Mouse (Mus musculus) granulocyte monocyte progenitor cell, adult 5-6 weeks (primary cell): ENCODE results near the gene Rrp36. TPM values are rescaled to one million over a fixed set of nuclear protein-coding genes. Genes with fewer than 3 reads are reported as not detected.
A peak's percentile ranks its signal among the peaks of the same experiment; 100 is the strongest.

Experiments
- ATAC-seq: replicated peaks from 2 replicates; pipeline ENCODE4 v1.8.0; 2016; ENCODE audit warnings: mild to moderate bottlenecking, moderate TSS enrichment, inconsistent platforms; ENCODE audit not compliant: poor library complexity, severe bottlenecking
- total RNA-seq, 2 experiments: library from RNA; stranded (forward) in 1 of 2; stranded (reverse) in 1 of 2; fragments of 200-712, 200-1000 nt in 1 of 2; fragments of >200 nt in 1 of 2; fragmentation: Nextera tagmentation in 1 of 2; gene quantifications; 2 replicates each; pipeline ENCODE4 v1.2.3; 2014 to 2017

Rrp36 gene
- total RNA-seq, 2 experiments from 2014 or later = 15.7 to 66.9 TPM

DNA sequence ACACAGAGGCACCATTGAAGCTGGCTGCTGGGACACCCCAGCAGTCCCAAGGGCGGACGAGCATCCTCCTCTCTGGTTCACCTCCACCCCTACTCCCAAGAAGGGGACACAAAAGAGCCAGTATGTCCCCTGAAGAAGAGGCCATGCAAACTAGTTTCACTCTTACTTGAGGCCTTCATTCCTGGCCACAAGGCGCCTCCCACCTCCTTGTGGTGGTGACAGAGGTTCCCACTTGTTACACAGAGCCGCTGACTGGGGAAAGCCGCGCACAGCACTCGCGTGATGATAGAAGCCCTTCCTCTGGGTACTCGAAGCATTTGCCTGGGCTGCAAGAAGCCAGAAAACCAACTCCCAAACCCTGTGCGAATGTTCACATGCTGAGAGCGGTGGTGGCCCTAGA is 51.9 kb downstream of the Rrp36 start:
- peak; percentile 65 for ATAC-seq

- ATAC-seq = no peak
Measured at GRCm38 (mm10) chr17:46621324-46621723, 52.8 kb downstream of the Rrp36 start.

GRCm38 (mm10) chr17:46619683-46620357 is 54.3 kb downstream of the Rrp36 start:
- ATAC-seq = no peak

DNA sequence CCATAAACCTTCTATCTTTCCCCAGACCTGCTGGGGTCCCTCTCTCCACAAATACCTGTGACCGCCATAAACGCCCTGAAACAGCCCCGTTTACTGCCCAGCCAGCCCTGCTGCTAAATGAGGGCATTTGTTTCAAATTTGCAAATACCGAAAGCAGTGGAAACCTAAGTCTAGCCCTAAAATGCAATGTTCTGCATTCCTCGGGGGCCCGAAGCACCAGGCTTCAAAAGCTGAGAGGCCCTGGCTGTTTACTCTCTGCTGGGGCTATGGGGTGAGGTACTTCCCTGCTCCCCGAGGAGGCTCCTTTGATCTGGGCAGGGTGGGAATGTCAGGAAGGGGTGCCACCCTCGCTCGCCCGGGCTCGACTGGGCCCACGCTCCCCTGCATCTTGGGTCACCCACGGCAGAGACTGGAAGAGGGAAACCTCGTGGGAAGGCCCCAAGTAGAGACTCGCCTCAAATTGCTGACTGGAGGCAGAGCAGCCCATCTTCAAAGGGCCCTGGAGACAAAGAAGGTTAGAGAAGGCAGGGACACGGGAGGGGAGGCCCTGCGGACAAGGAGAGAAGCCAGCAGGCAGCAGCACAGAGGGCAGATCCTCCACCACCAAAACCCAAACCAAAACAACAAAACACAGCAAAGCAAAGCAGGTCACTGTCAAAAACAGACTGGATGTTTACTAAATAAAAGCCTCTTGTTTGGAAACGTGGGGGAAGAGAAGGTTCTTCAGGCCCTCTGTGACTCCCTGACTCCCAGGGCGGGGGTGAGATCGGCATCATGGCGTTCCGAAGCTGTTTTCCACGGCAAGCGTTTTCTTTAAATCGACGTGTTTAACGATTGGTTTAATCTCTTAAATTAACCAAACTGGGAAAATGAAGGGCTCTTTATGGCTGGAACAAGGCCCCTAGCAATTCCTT is 55.1 kb downstream of the Rrp36 start:
- ATAC-seq = no peak

DNA sequence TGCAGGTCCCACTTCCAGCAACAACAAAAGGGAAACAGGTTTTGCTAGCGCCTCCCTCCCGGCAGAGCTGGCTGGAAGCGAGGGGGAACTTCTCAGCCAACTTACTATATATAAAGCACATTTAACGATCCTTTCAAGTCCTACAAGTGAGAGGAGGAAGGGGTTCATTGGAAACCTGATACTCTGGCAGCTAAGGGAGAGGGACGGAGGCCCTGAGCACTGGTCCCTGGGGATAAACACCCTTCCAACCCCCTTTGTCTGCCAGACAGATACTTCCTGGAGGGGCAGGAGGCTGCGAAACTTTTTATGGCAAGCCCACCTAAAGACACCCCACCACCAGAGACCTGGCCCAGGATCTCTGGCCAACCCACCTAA is 55.8 kb downstream of the Rrp36 start:
- ATAC-seq = no peak

- no peak for ATAC-seq
Measured at GRCm38 (mm10) chr17:46617799-46618198, 56.4 kb downstream of the Rrp36 start.

Other genes starting within 250 kb of the Rrp36 start
- gene Crip3, start 245.4 kb downstream of the Rrp36 start, total RNA-seq (2014; fragmentation: Nextera tagmentation) = not detected in 2 replicates
- gene Crip3, start 245.4 kb downstream of the Rrp36 start, total RNA-seq (2017) = not detected in 2 replicates
- gene Slc22a7, start 235.9 kb downstream of the Rrp36 start, total RNA-seq (2014; fragmentation: Nextera tagmentation) = not detected in 2 replicates
- not detected in 2 replicates for gene Slc22a7, start 235.9 kb downstream of the Rrp36 start, total RNA-seq (2017)
- gene Ttbk1, start 186.7 kb downstream of the Rrp36 start, total RNA-seq (2014; fragmentation: Nextera tagmentation) = 0.09 TPM in 1 of 2 replicates, not detected in the other
- gene Ttbk1, start 186.7 kb downstream of the Rrp36 start, total RNA-seq (2017) = not detected in 2 replicates
- gene Dnph1, start 177.6 kb downstream of the Rrp36 start, total RNA-seq (2014; fragmentation: Nextera tagmentation) = 33.1 and 50.1 TPM in 2 replicates
- 18.8 and 25.8 TPM in 2 replicates for gene Dnph1, start 177.6 kb downstream of the Rrp36 start, total RNA-seq (2017)
- 14.2 and 34.8 TPM in 2 replicates for gene Cul9, start 128.0 kb downstream of the Rrp36 start, total RNA-seq (2014; fragmentation: Nextera tagmentation)
- gene Cul9, start 128.0 kb downstream of the Rrp36 start, total RNA-seq (2017) = 7.5 and 8.9 TPM in 2 replicates
- gene Srf, start 118.2 kb downstream of the Rrp36 start, total RNA-seq (2014; fragmentation: Nextera tagmentation) = 27.4 and 42.7 TPM in 2 replicates
- gene Srf, start 118.2 kb downstream of the Rrp36 start, total RNA-seq (2017) = 29.6 and 47.7 TPM in 2 replicates
- 3.6 and 4.3 TPM in 2 replicates for gene Ptk7, start 44.8 kb downstream of the Rrp36 start, total RNA-seq (2014; fragmentation: Nextera tagmentation)
- gene Ptk7, start 44.8 kb downstream of the Rrp36 start, total RNA-seq (2017) = 3.7 and 3.8 TPM in 2 replicates
- gene Klc4, start 28.3 kb downstream of the Rrp36 start, total RNA-seq (2014; fragmentation: Nextera tagmentation) = 5.6 and 8.5 TPM in 2 replicates
- gene Klc4, start 28.3 kb downstream of the Rrp36 start, total RNA-seq (2017) = 7.9 and 11.5 TPM in 2 replicates
- gene Mrpl2, start 28.1 kb downstream of the Rrp36 start, total RNA-seq (2014; fragmentation: Nextera tagmentation) = 106 and 113 TPM in 2 replicates
- 103 and 133 TPM in 2 replicates for gene Mrpl2, start 28.1 kb downstream of the Rrp36 start, total RNA-seq (2017)
- 16.8 and 21.6 TPM in 2 replicates for gene Cul7, start 24.0 kb downstream of the Rrp36 start, total RNA-seq (2014; fragmentation: Nextera tagmentation)
- gene Cul7, start 24.0 kb downstream of the Rrp36 start, total RNA-seq (2017) = 10.0 and 13.2 TPM in 2 replicates
- gene Mea1, start 4.4 kb upstream of the Rrp36 start, total RNA-seq (2014; fragmentation: Nextera tagmentation) = 56.5 and 76.8 TPM in 2 replicates
- 73.8 and 82.4 TPM in 2 replicates for gene Mea1, start 4.4 kb upstream of the Rrp36 start, total RNA-seq (2017)
- 62.5 and 77.9 TPM in 2 replicates for gene Klhdc3, start 6.6 kb upstream of the Rrp36 start, total RNA-seq (2014; fragmentation: Nextera tagmentation)
- gene Klhdc3, start 6.6 kb upstream of the Rrp36 start, total RNA-seq (2017) = 26.8 and 30.9 TPM in 2 replicates
- 48.7 and 49.3 TPM in 2 replicates for gene Ppp2r5d, start 30.8 kb upstream of the Rrp36 start, total RNA-seq (2014; fragmentation: Nextera tagmentation)
- 45.9 and 57.1 TPM in 2 replicates for gene Ppp2r5d, start 30.8 kb upstream of the Rrp36 start, total RNA-seq (2017)
- gene Pex6, start 37.1 kb upstream of the Rrp36 start, total RNA-seq (2014; fragmentation: Nextera tagmentation) = 9.7 and 22.9 TPM in 2 replicates
- 11.3 and 13.2 TPM in 2 replicates for gene Pex6, start 37.1 kb upstream of the Rrp36 start, total RNA-seq (2017)
- 1.1 TPM in 1 of 2 replicates, not detected in the other for gene Gnmt, start 54.8 kb upstream of the Rrp36 start, total RNA-seq (2014; fragmentation: Nextera tagmentation)
- 1.0 TPM in 1 of 2 replicates, not detected in the other for gene Gnmt, start 54.8 kb upstream of the Rrp36 start, total RNA-seq (2017)
- 68.6 and 80.8 TPM in 2 replicates for gene Cnpy3, start 77.9 kb upstream of the Rrp36 start, total RNA-seq (2014; fragmentation: Nextera tagmentation)
- 100 and 121 TPM in 2 replicates for gene Cnpy3, start 77.9 kb upstream of the Rrp36 start, total RNA-seq (2017)
- 1.3 TPM in 1 of 2 replicates, not detected in the other for gene Ptcra, start 89.4 kb upstream of the Rrp36 start, total RNA-seq (2014; fragmentation: Nextera tagmentation)
- not detected in 2 replicates for gene Ptcra, start 89.4 kb upstream of the Rrp36 start, total RNA-seq (2017)
- gene 2310039H08Rik, start 98.3 kb upstream of the Rrp36 start, total RNA-seq (2014; fragmentation: Nextera tagmentation) = 18.0 and 37.9 TPM in 2 replicates
- 21.5 and 26.9 TPM in 2 replicates for gene 2310039H08Rik, start 98.3 kb upstream of the Rrp36 start, total RNA-seq (2017)
- gene Rpl7l1, start 108.3 kb upstream of the Rrp36 start, total RNA-seq (2014; fragmentation: Nextera tagmentation) = 77.5 and 102 TPM in 2 replicates
- gene Rpl7l1, start 108.3 kb upstream of the Rrp36 start, total RNA-seq (2017) = 153 and 206 TPM in 2 replicates
- gene Bicral, start 184.1 kb upstream of the Rrp36 start, total RNA-seq (2014; fragmentation: Nextera tagmentation) = 24.6 and 25.8 TPM in 2 replicates
- gene Bicral, start 184.1 kb upstream of the Rrp36 start, total RNA-seq (2017) = 9.0 and 11.7 TPM in 2 replicates
- 7.9 and 11.4 TPM in 2 replicates for gene Tbcc, start 216.3 kb upstream of the Rrp36 start, total RNA-seq (2014; fragmentation: Nextera tagmentation)
- 9.1 and 14.0 TPM in 2 replicates for gene Tbcc, start 216.3 kb upstream of the Rrp36 start, total RNA-seq (2017)
- gene Prph2, start 236.1 kb upstream of the Rrp36 start, total RNA-seq (2014; fragmentation: Nextera tagmentation) = not detected in 2 replicates
- gene Prph2, start 236.1 kb upstream of the Rrp36 start, total RNA-seq (2017) = not detected in 2 replicates